Mouse (Mus musculus): Measurements from ENCODE around the gene Atp10a. TPM values are rescaled to one million over a fixed set of nuclear protein-coding genes. Genes with fewer than 3 reads are reported as not detected.

The Atp10a gene
- polyA plus RNA-seq, 1 experiment: 9.9 TPM

GRCm38 (mm10) chr7:58736841-58737547 lies 81.0 kb downstream of the Atp10a start:
- no peak for TF ChIP-seq CTCF (IDR thresholded peaks at IDR 0.05; ENCODE audit: low read depth, low read length)
- TF ChIP-seq POLR2A (IDR thresholded peaks at IDR 0.05; ENCODE audit: insufficient read depth, low read length): no peak
- no peak for TF ChIP-seq EP300 (IDR thresholded peaks at IDR 0.05; ENCODE audit: insufficient read depth, low read depth, low read length)
- Histone ChIP-seq H3K9ac (ENCODE audit: low read depth, poor library complexity, severe bottlenecking) (no peak overlapping the region), H3K4me1 (ENCODE audit: control insufficient read depth, insufficient read depth, low read length) (no peaks in the 10 kb centered on the region), H3K4me3 (ENCODE audit: low read depth, low read length) (no peak overlapping the region), H3K9me3 (replicated peaks; ENCODE audit: control insufficient read depth, insufficient read depth, low read length, poor library complexity, severe bottlenecking) (no peaks in the 10 kb centered on the region), H3K27me3 (ENCODE audit: control insufficient read depth, insufficient read depth, low read length, poor library complexity, severe bottlenecking) (no peaks in the 10 kb centered on the region), H3K36me3 (ENCODE audit: control insufficient read depth, insufficient read depth, low read length, poor library complexity, severe bottlenecking) (no peaks in the 10 kb centered on the region), H3K27ac (ENCODE audit: insufficient read depth, low read length) (no peak overlapping the region)

- Histone ChIP-seq H3K9me3 (replicated peaks; ENCODE audit: control insufficient read depth, insufficient read depth, low read length, poor library complexity, severe bottlenecking) (no peaks in the 10 kb centered on the region), H3K27me3 (ENCODE audit: control insufficient read depth, insufficient read depth, low read length, poor library complexity, severe bottlenecking) (no peaks in the 10 kb centered on the region), H3K36me3 (ENCODE audit: control insufficient read depth, insufficient read depth, low read length, poor library complexity, severe bottlenecking) (no peaks in the 10 kb centered on the region), H3K4me1 (ENCODE audit: control insufficient read depth, insufficient read depth, low read length) (no peaks in the 10 kb centered on the region), H3K9ac (ENCODE audit: low read depth, poor library complexity, severe bottlenecking) (no peak overlapping the region), H3K4me3 (ENCODE audit: low read depth, low read length) (no peak overlapping the region), H3K27ac (ENCODE audit: insufficient read depth, low read length) (no peak overlapping the region)
- TF ChIP-seq POLR2A (IDR thresholded peaks at IDR 0.05; ENCODE audit: insufficient read depth, low read length): no peak
- TF ChIP-seq CTCF (IDR thresholded peaks at IDR 0.05; ENCODE audit: low read depth, low read length): no peak
- TF ChIP-seq EP300 (IDR thresholded peaks at IDR 0.05; ENCODE audit: insufficient read depth, low read depth, low read length): no peak
Observed at GRCm38 (mm10) chr7:58740196-58740595, 84.2 kb downstream of the Atp10a start.

GRCm38 (mm10) chr7:58740842-58741241 lies 84.9 kb downstream of the Atp10a start:
- no peaks in the 10 kb centered on the region for H3K27me3 ChIP-seq (ENCODE audit: control insufficient read depth, insufficient read depth, low read length, poor library complexity, severe bottlenecking)
- no peaks in the 10 kb centered on the region for H3K9me3 ChIP-seq (replicated peaks; ENCODE audit: control insufficient read depth, insufficient read depth, low read length, poor library complexity, severe bottlenecking)
- no peak overlapping the region for H3K4me3 ChIP-seq (ENCODE audit: low read depth, low read length)
- H3K27ac ChIP-seq (ENCODE audit: insufficient read depth, low read length): no peak overlapping the region
- H3K9ac ChIP-seq (ENCODE audit: low read depth, poor library complexity, severe bottlenecking): no peak overlapping the region
- no peaks in the 10 kb centered on the region for H3K4me1 ChIP-seq (ENCODE audit: control insufficient read depth, insufficient read depth, low read length)
- TF ChIP-seq EP300 (IDR thresholded peaks at IDR 0.05; ENCODE audit: insufficient read depth, low read depth, low read length): no peak
- no peak for TF ChIP-seq POLR2A (IDR thresholded peaks at IDR 0.05; ENCODE audit: insufficient read depth, low read length)
- TF ChIP-seq CTCF (IDR thresholded peaks at IDR 0.05; ENCODE audit: low read depth, low read length): no peak
- no peaks in the 10 kb centered on the region for H3K36me3 ChIP-seq (ENCODE audit: control insufficient read depth, insufficient read depth, low read length, poor library complexity, severe bottlenecking)

- Histone ChIP-seq H3K4me3 (ENCODE audit: low read depth, low read length) (no peak overlapping the region), H3K4me1 (ENCODE audit: control insufficient read depth, insufficient read depth, low read length) (no peaks in the 10 kb centered on the region), H3K9ac (ENCODE audit: low read depth, poor library complexity, severe bottlenecking) (no peak overlapping the region), H3K27me3 (ENCODE audit: control insufficient read depth, insufficient read depth, low read length, poor library complexity, severe bottlenecking) (no peaks in the 10 kb centered on the region), H3K27ac (ENCODE audit: insufficient read depth, low read length) (no peak overlapping the region), H3K9me3 (replicated peaks; ENCODE audit: control insufficient read depth, insufficient read depth, low read length, poor library complexity, severe bottlenecking) (no peaks in the 10 kb centered on the region), H3K36me3 (ENCODE audit: control insufficient read depth, insufficient read depth, low read length, poor library complexity, severe bottlenecking) (no peaks in the 10 kb centered on the region)
- TF ChIP-seq EP300 (IDR thresholded peaks at IDR 0.05; ENCODE audit: insufficient read depth, low read depth, low read length): no peak
- no peak for TF ChIP-seq CTCF (IDR thresholded peaks at IDR 0.05; ENCODE audit: low read depth, low read length)
- no peak for TF ChIP-seq POLR2A (IDR thresholded peaks at IDR 0.05; ENCODE audit: insufficient read depth, low read length)
Observed at GRCm38 (mm10) chr7:58742009-58742408, 86.0 kb downstream of the Atp10a start.

- no peaks in the 10 kb centered on the region for H3K27me3 ChIP-seq (ENCODE audit: control insufficient read depth, insufficient read depth, low read length, poor library complexity, severe bottlenecking)
- H3K9me3 ChIP-seq (replicated peaks; ENCODE audit: control insufficient read depth, insufficient read depth, low read length, poor library complexity, severe bottlenecking): no peaks in the 10 kb centered on the region
- no peak overlapping the region for H3K9ac ChIP-seq (ENCODE audit: low read depth, poor library complexity, severe bottlenecking)
- H3K4me3 ChIP-seq (ENCODE audit: low read depth, low read length): no peak overlapping the region
- TF ChIP-seq CTCF (IDR thresholded peaks at IDR 0.05; ENCODE audit: low read depth, low read length) (no peak), POLR2A (IDR thresholded peaks at IDR 0.05; ENCODE audit: insufficient read depth, low read length) (no peak), EP300 (IDR thresholded peaks at IDR 0.05; ENCODE audit: insufficient read depth, low read depth, low read length) (no peak)
- H3K36me3 ChIP-seq (ENCODE audit: control insufficient read depth, insufficient read depth, low read length, poor library complexity, severe bottlenecking): no peaks in the 10 kb centered on the region
- H3K27ac ChIP-seq (ENCODE audit: insufficient read depth, low read length): no peak overlapping the region
- no peaks in the 10 kb centered on the region for H3K4me1 ChIP-seq (ENCODE audit: control insufficient read depth, insufficient read depth, low read length)
Observed at GRCm38 (mm10) chr7:58742648-58743047, 86.7 kb downstream of the Atp10a start.

Data from ES-Bruce4 (cell line).